Comparison of ENCODE assay signal across 33 mouse cellular contexts in the genomic region with DNA sequence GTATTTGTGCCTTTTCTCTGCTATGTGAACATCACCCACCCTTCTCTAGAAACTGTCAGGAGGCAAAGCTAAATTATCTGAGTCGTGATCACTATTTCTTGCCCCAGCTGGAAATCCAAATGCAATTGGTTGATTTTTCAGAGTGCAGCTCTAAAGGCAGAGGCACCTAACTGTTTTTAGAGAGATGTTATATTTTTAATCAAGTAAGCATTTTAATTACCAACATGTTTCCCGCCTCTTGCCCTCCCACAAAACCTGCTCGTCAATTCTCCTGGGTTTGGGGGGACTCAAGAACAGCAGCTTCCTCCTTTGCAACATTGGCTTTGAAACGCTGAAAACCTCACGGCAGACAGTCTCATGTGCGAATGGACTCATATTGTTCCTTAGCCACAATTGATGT.
DNase-seq lines count a peak whose midpoint lies in the region; ATAC-seq and TF ChIP-seq lines count a peak whose summit lies in the region.
"Had no signal": no experiment of that assay in that cellular context is flagged by ENCODE, and none has a peak within 500 bp of the region (broad histone marks: within the 10 kb centered on the region; RNA-seq: fewer than 3 reads in every experiment).

No protein-coding gene starts in this region.

- H3K4me1 ChIP-seq in hindbrain, embryonic 14.5 days (replicated peaks; ENCODE audit: control insufficient read depth, insufficient read depth, low read length) = peaks cover 27% of the 10 kb centered on the region
- peaks cover 18% of the 10 kb centered on the region for H3K4me1 ChIP-seq in hindbrain, postnatal 0 days (ENCODE audit: insufficient read depth, low read length)
- peaks cover 8% of the 10 kb centered on the region for H3K4me1 ChIP-seq in kidney, embryonic 15.5 days
- H3K4me1 ChIP-seq: heart, embryonic 12.5 days; lung, embryonic 15.5 days had no signal

- 53% methylated on average over 6 of the region's 6 CpGs for WGBS in hindbrain, embryonic 14.5 days
- 56% methylated on average over 6 of the region's 6 CpGs for WGBS in hindbrain, postnatal 0 days
- 81% methylated on average over 6 of the region's 6 CpGs for WGBS in kidney, embryonic 15.5 days

- H3K9me3 ChIP-seq in hindbrain, embryonic 14.5 days (ENCODE audit: control insufficient read depth, low read length) = no peaks in the 10 kb centered on the region
- H3K9me3 ChIP-seq in hindbrain, postnatal 0 days (ENCODE audit: low read length) = no peaks in the 10 kb centered on the region
- no peaks in the 10 kb centered on the region for H3K9me3 ChIP-seq in kidney, embryonic 15.5 days (replicated peaks)
- H3K9me3 ChIP-seq: embryonic facial prominence, embryonic 12.5 days; heart, embryonic 12.5 days; limb, embryonic 13.5 days; lung, embryonic 15.5 days; megakaryocyte, embryonic 14.5 days; midbrain, embryonic 13.5 days had no signal

- no peak overlapping the region for H3K9ac ChIP-seq in hindbrain, embryonic 14.5 days
- H3K9ac ChIP-seq in hindbrain, postnatal 0 days (replicated peaks; ENCODE audit: low read length) = no peak overlapping the region
- no peak overlapping the region for H3K9ac ChIP-seq in kidney, embryonic 15.5 days
- H3K9ac ChIP-seq: embryonic facial prominence, embryonic 12.5 days; heart, embryonic 12.5 days; limb, embryonic 13.5 days; lung, embryonic 15.5 days; midbrain, embryonic 13.5 days had no signal

- no peak for TF ChIP-seq CTCF in hindbrain, postnatal 0 days (IDR thresholded peaks at IDR 0.05; ENCODE audit: low read depth)

- H3K4me3 ChIP-seq in hindbrain, embryonic 14.5 days (replicated peaks; ENCODE audit: low read length) = no peak overlapping the region
- H3K4me3 ChIP-seq in hindbrain, postnatal 0 days (ENCODE audit: low read length) = no peak overlapping the region
- no peak overlapping the region for H3K4me3 ChIP-seq in kidney, embryonic 15.5 days (replicated peaks)
- H3K4me3 ChIP-seq: embryonic facial prominence, embryonic 12.5 days; gastrocnemius, adult 2 months; heart, adult 2 months; heart, embryonic 12.5 days; limb, embryonic 13.5 days; lung, embryonic 15.5 days; megakaryocyte, embryonic 14.5 days; midbrain, embryonic 13.5 days had no signal

- H3K27me3 ChIP-seq in hindbrain, embryonic 14.5 days (ENCODE audit: control insufficient read depth, insufficient read depth, low read length) = no peaks in the 10 kb centered on the region
- H3K27me3 ChIP-seq in hindbrain, postnatal 0 days (ENCODE audit: insufficient read depth, low read length) = no peaks in the 10 kb centered on the region
- H3K27me3 ChIP-seq in kidney, embryonic 15.5 days = no peaks in the 10 kb centered on the region
- H3K27me3 ChIP-seq: embryonic facial prominence, embryonic 12.5 days; heart, embryonic 12.5 days; limb, embryonic 13.5 days; lung, embryonic 15.5 days; midbrain, embryonic 13.5 days had no signal

- no peak for ATAC-seq in hindbrain, embryonic 14.5 days (ENCODE audit: low FRiP score)
- ATAC-seq in hindbrain, postnatal 0 days = no peak
- no peak for ATAC-seq in kidney, embryonic 15.5 days (replicated peaks; ENCODE audit: low FRiP score)
- ATAC-seq: forebrain, embryonic 14.5 days; midbrain, embryonic 13.5 days; Patski had no signal

- no peak for DNase-seq in hindbrain, embryonic 14.5 days (ENCODE audit: low spot score)
- no peak for DNase-seq in hindbrain, postnatal 0 days (ENCODE audit: low spot score)
- peak; percentile 45 to 55 for DNase-seq in left cerebral cortex, adult 9 months (ENCODE audit: low spot score in 2 of 2)
- DNase-seq in left cerebral cortex, adult 18-20 months (ENCODE audit: low spot score in 2 of 2) = no peak
- DNase-seq in right cerebral cortex, postnatal 10 days (ENCODE audit: low spot score in 2 of 2) = peak; percentile 29 to 49
- DNase-seq in right cerebral cortex, postnatal 4 days = no peak
- DNase-seq in lung, postnatal 14 days = no peak
- DNase-seq: adrenal gland, postnatal 10 days; cerebellum, adult 11-12 months; cerebellum, adult 9-11 months; embryo, embryonic 11 days; gastrocnemius, adult 2 months; gastrocnemius, postnatal 36 days; heart, adult 2 months; heart, postnatal 4 days; kidney, adult 2 months; kidney, postnatal 4 days; lung, postnatal 4 days; right cerebral cortex, postnatal 14 days; spleen, adult 18-20 months; thymus, adult 18-20 months; thymus, postnatal 25 days had no signal

- H3K36me3 ChIP-seq in hindbrain, embryonic 14.5 days (replicated peaks; ENCODE audit: control insufficient read depth, insufficient read depth) = peaks cover 5% of the 10 kb centered on the region; the same call in 1 of the 2 replicates
- H3K36me3 ChIP-seq in hindbrain, postnatal 0 days (ENCODE audit: insufficient read depth, low read length) = no peaks in the 10 kb centered on the region
- H3K36me3 ChIP-seq in kidney, embryonic 15.5 days = no peaks in the 10 kb centered on the region
- H3K36me3 ChIP-seq: embryonic facial prominence, embryonic 12.5 days; heart, embryonic 12.5 days; limb, embryonic 13.5 days; lung, embryonic 15.5 days had no signal

- H3K4me2 ChIP-seq in hindbrain, embryonic 14.5 days (replicated peaks) = no peak overlapping the region
- no peak overlapping the region for H3K4me2 ChIP-seq in hindbrain, postnatal 0 days (ENCODE audit: low read depth, low read length)
- no peak overlapping the region for H3K4me2 ChIP-seq in kidney, embryonic 15.5 days
- H3K4me2 ChIP-seq: embryonic facial prominence, embryonic 12.5 days; heart, embryonic 12.5 days; limb, embryonic 13.5 days; liver, embryonic 11.5 days; lung, embryonic 15.5 days; midbrain, embryonic 13.5 days had no signal

- H3K27ac ChIP-seq in hindbrain, embryonic 14.5 days = peak overlapping the region; percentile 52
- H3K27ac ChIP-seq in hindbrain, postnatal 0 days = no peak overlapping the region
- no peak overlapping the region for H3K27ac ChIP-seq in kidney, embryonic 15.5 days
- H3K27ac ChIP-seq: embryonic facial prominence, embryonic 12.5 days; gastrocnemius, adult 2 months; heart, adult 2 months; kidney, postnatal 0 days; limb, embryonic 13.5 days; lung, embryonic 15.5 days; midbrain, embryonic 13.5 days had no signal

Comparison
In these comparisons a context has a peak if more than half of its experiments do, and no peak if none do; other contexts are left out.
1. DNase-seq: peak in left cerebral cortex, adult 9 months (2 of 2) and right cerebral cortex, postnatal 10 days (2 of 2); none in hindbrain, embryonic 14.5 days (single experiment), hindbrain, postnatal 0 days (single experiment), left cerebral cortex, adult 18-20 months (0 of 2), right cerebral cortex, postnatal 4 days (single experiment) and lung, postnatal 14 days (single experiment).